Mouse (Mus musculus): ENCODE measurements at regions not wholly inside any gene's neighbourhood (a gene's known extent, or its start where the extent isn't known, plus 50 kb on each side); places are given as distances from the start of the nearest gene placed in this dataset.

DNA sequence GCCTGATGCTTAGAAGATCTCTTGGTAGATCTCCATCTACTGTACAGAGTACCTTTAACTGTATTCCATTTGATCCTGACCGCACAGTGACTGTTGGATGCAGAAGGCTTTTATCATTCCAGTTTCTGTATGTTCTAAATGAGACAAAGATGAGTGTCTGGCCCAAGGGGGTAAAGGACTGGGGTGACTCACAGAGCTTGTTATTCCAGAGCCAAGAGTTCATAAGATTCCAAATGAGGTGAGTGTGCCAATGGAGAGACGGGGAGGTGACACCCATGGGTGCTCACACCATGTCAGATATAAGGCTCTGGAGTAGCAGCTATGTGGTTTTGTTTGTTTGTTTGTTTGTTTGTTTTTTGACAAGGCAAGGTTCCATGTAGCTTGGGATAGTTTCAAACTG lies 54.8 kb upstream of the Lclat1 start:
- no peak for DNase-seq (ENCODE audit: low read depth)

DNA sequence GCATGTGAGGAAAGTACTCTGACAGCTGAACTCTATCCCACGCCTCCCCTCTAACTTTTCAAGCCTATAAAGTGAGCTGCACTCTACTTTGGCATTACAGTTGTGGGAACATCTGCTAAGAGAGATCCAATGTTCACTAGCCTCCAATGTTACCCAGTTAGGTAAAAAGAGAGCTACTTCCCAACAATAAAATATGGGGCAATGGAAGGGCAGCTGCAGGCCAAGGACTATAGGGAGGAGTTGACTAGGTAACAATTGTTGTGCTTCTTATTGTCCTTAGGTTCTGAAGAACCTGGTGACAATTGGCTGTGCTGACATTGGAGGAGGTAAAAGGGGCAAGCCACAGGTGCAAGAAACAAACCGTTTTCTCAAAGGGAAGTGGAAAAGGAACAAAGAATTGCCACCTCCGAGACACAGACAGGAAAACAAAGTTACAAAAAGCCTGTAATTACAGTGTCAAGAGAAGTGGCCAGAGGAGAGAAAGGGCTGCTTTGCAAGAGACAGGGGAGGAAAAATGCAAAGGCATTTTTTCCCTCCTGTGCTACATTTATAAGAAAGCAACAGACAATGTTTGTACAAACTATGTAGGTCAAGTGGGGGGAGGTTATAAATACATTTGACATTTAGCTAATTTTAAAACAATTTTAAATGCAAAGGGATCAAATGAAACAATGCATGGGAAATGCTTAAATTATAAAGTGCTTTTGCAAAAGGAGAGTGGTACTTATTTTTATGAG lies 54.1 kb upstream of the Lclat1 start:
- DNase-seq (ENCODE audit: low read depth), result no peak

DNA sequence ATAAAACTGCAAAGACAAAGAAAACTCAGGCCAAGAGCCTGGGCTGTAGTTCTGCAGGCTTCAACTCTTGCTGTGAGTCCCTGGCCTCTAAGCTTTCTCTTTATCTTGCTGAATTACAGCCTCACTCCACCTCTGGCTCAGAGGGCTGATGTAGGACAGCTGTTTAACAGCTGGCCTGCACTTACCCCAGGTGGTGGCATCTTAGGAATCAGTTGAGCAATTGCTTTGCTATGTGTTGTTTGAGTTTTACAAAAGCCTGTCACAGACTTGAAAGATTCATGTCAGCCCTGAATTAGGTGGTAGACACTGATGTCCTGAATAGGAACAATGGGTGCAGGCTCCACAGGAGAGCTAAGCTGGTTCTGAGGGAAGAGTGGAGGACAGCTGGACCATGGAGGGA lies 53.6 kb upstream of the Lclat1 start:
- DNase-seq (ENCODE audit: low read depth), result no peak

DNA sequence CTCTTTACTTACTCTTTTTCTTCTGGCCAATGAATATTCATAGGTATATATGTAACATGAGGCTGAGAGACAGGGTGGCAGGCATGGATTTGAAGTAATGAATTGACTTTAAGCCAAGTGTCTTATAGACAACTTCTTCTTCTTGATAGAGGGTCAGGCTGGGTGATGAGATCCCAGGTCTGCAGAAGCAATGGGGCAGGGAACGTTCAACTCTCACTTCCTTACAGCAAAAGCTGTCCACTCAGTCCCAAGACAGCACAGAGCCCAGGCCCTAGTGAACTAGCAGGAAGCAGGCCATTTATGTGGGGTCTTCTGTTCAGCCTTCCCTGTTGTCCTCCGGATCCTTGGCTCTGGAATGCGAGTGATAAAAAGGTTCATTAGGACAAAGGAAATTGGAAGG lies 52.6 kb upstream of the Lclat1 start:
- no peak for DNase-seq (ENCODE audit: low read depth)

DNA sequence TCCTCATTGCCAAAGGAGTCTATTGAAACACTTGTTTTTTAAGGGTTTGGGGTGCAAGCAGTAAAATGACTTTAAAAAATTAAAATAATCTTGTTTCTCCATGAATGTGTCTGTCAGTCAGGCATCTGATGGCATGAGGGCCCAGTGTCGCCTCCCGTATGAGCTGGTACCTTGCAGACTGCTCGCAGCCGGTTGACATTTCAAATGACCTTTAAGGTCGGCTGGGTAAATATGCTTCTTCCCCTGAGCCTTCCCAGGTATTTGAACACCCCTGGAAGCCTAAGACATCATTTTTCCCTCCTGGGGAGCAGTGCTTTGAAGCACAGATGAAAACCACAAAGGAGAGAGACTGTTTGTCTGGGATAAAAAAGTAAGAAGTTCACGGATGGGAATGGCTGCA lies 52.2 kb upstream of the Lclat1 start:
- no peak for DNase-seq (ENCODE audit: low read depth)

DNA sequence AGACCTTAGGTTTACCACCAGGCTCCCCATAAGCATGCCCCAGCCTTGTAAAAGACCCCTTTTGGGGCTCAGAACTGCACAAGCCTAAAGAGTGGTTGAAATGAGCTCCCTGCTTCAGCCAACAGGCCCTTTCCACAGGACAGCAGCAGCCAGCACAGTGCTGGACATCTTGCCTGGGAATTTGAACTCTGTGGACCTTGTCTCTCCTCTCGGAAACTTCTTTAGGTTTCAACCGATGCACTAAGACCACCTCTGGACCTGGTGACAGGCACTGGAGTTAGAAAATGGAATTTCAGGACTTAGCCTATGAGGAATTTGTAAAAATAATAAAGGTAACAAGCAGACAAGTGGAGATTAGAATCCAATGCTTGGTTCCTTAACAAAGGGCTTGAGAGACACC lies 51.2 kb upstream of the Lclat1 start:
- DNase-seq (ENCODE audit: low read depth), result no peak
